Mouse (Mus musculus): ENCODE measurements around the gene Fcer1g. TPM values are rescaled to one million over a fixed set of nuclear protein-coding genes. Genes with fewer than 3 reads are reported as not detected.

Fcer1g gene
- polyA plus RNA-seq, 1 experiment, result 46.8 TPM

GRCm38 (mm10) chr1:171193093-171193840 lies 40.9 kb downstream of the Fcer1g start:
- Histone ChIP-seq H3K27ac (ENCODE audit: insufficient read depth, low read depth, low read length) (no peak overlapping the region), H3K4me3 (ENCODE audit: insufficient read depth, low read depth, low read length) (peak overlapping the region; percentile 13; the same call in 1 of the 2 replicates), H3K4me1 (ENCODE audit: control insufficient read depth, insufficient read depth, low read length) (peaks cover 2% of the 10 kb centered on the region; the same call in 1 of the 2 replicates), H3K36me3 (ENCODE audit: control insufficient read depth, insufficient read depth, low read length) (no peaks in the 10 kb centered on the region), H3K27me3 (replicated peaks; ENCODE audit: control insufficient read depth, insufficient read depth, low read length) (0 out of 2 replicates have a peak, but pooled peaks cover 3% of the 10 kb centered on the region)
- TF ChIP-seq CTCF (conservative IDR thresholded peaks at IDR 0.05; ENCODE audit: insufficient read depth, insufficient read length, low read depth, low read length) (no peak), POLR2A (IDR thresholded peaks at IDR 0.05; ENCODE audit: low read depth, low read length) (no peak)
- no peak for DNase-seq
- 12% methylated on average over 18 of the region's 18 CpGs for WGBS

- Histone ChIP-seq H3K27me3 (replicated peaks; ENCODE audit: control insufficient read depth, insufficient read depth, low read length) (0 out of 2 replicates have a peak, but pooled peaks cover 3% of the 10 kb centered on the region), H3K27ac (ENCODE audit: insufficient read depth, low read depth, low read length) (no peak overlapping the region), H3K4me1 (ENCODE audit: control insufficient read depth, insufficient read depth, low read length) (peaks cover 2% of the 10 kb centered on the region; the same call in 1 of the 2 replicates), H3K36me3 (ENCODE audit: control insufficient read depth, insufficient read depth, low read length) (no peaks in the 10 kb centered on the region), H3K4me3 (ENCODE audit: insufficient read depth, low read depth, low read length) (no peak overlapping the region)
- WGBS, result 55% methylated on average over 10 of the region's 10 CpGs
- TF ChIP-seq CTCF (conservative IDR thresholded peaks at IDR 0.05; ENCODE audit: insufficient read depth, insufficient read length, low read depth, low read length) (no peak), POLR2A (IDR thresholded peaks at IDR 0.05; ENCODE audit: low read depth, low read length) (no peak)
- no peak for DNase-seq
Observed at GRCm38 (mm10) chr1:171192283-171192682, 41.9 kb downstream of the Fcer1g start.

GRCm38 (mm10) chr1:171190832-171191231 lies 43.3 kb downstream of the Fcer1g start:
- 0 out of 2 replicates have a peak, but pooled peaks cover under 1% of the 10 kb centered on the region for H3K27me3 ChIP-seq (replicated peaks; ENCODE audit: control insufficient read depth, insufficient read depth, low read length)
- no peak for DNase-seq
- H3K36me3 ChIP-seq (ENCODE audit: control insufficient read depth, insufficient read depth, low read length), result no peaks in the 10 kb centered on the region
- TF ChIP-seq CTCF (conservative IDR thresholded peaks at IDR 0.05; ENCODE audit: insufficient read depth, insufficient read length, low read depth, low read length) (no peak), POLR2A (IDR thresholded peaks at IDR 0.05; ENCODE audit: low read depth, low read length) (no peak)
- WGBS, result 97% methylated on average over 9 of the region's 9 CpGs
- no peak overlapping the region for H3K27ac ChIP-seq (ENCODE audit: insufficient read depth, low read depth, low read length)
- H3K4me1 ChIP-seq (ENCODE audit: control insufficient read depth, insufficient read depth, low read length), result peaks cover 2% of the 10 kb centered on the region; the same call in 1 of the 2 replicates
- H3K4me3 ChIP-seq (ENCODE audit: insufficient read depth, low read depth, low read length), result no peak overlapping the region

DNA sequence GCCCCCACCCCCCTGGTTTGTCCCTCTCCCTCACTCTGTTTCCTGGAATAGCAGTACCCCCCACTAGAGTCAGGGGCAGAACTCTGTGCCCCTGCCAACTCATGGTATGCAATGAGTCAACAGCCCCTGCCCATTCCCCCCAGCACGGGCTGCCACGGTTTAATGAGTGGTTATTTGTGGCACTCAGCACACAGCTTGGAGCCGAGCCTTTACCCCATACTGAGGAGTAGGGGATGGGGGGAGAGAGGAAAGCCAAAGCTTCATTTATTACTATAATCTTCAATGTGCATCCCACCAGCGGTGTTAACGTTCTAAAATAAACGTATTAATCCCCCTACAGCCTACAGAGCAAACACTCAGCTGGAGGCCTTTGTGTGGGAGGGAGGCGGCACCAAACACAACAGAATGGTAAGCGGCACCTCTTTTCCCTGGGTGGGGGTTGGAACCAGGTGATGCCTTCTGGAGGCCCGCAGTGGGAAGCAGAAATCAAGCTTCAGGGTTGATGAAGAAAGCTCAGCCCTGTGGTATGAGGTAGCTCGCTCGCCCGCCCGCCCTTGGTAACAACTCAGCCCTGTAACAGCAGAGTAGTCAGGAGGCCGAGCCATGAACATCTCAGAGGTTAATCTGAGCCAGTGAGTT lies 44.6 kb downstream of the Fcer1g start:
- Histone ChIP-seq H3K4me1 (ENCODE audit: control insufficient read depth, insufficient read depth, low read length) (peaks cover 2% of the 10 kb centered on the region; the same call in 1 of the 2 replicates), H3K27ac (ENCODE audit: insufficient read depth, low read depth, low read length) (no peak overlapping the region), H3K4me3 (ENCODE audit: insufficient read depth, low read depth, low read length) (no peak overlapping the region), H3K27me3 (replicated peaks; ENCODE audit: control insufficient read depth, insufficient read depth, low read length) (no peaks in the 10 kb centered on the region), H3K36me3 (ENCODE audit: control insufficient read depth, insufficient read depth, low read length) (no peaks in the 10 kb centered on the region)
- TF ChIP-seq POLR2A (IDR thresholded peaks at IDR 0.05; ENCODE audit: low read depth, low read length), result no peak
- TF ChIP-seq CTCF (conservative IDR thresholded peaks at IDR 0.05; ENCODE audit: insufficient read depth, insufficient read length, low read depth, low read length), result no peak
- DNase-seq, result no peak
- WGBS, result 68% methylated on average over 14 of the region's 14 CpGs

DNA sequence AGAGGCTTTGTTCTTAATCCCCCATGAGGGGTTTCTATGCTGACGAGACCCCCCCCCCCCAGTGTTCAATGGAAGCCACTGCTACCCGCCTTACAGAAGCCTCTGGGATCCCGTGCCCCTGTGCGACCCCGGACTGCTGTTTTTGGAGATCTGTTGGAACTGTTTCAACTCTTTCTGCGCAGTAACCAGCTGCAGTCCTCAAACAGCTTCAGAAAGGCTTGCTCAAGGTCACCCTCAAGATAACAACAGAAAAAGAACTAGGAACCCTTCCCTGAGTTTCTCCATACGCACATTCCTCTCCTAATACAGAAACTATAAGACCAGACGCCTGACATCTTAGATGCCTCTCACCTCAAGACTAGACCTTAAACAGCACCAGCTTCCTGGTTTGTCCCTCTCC lies 45.1 kb downstream of the Fcer1g start:
- Histone ChIP-seq H3K27me3 (replicated peaks; ENCODE audit: control insufficient read depth, insufficient read depth, low read length) (no peaks in the 10 kb centered on the region), H3K36me3 (ENCODE audit: control insufficient read depth, insufficient read depth, low read length) (no peaks in the 10 kb centered on the region), H3K4me1 (ENCODE audit: control insufficient read depth, insufficient read depth, low read length) (peaks cover 2% of the 10 kb centered on the region), H3K4me3 (ENCODE audit: insufficient read depth, low read depth, low read length) (no peak overlapping the region), H3K27ac (ENCODE audit: insufficient read depth, low read depth, low read length) (no peak overlapping the region)
- TF ChIP-seq POLR2A (IDR thresholded peaks at IDR 0.05; ENCODE audit: low read depth, low read length) (no peak), CTCF (conservative IDR thresholded peaks at IDR 0.05; ENCODE audit: insufficient read depth, insufficient read length, low read depth, low read length) (no peak)
- no peak for DNase-seq
- 41% methylated on average over 8 of the region's 8 CpGs for WGBS

DNA sequence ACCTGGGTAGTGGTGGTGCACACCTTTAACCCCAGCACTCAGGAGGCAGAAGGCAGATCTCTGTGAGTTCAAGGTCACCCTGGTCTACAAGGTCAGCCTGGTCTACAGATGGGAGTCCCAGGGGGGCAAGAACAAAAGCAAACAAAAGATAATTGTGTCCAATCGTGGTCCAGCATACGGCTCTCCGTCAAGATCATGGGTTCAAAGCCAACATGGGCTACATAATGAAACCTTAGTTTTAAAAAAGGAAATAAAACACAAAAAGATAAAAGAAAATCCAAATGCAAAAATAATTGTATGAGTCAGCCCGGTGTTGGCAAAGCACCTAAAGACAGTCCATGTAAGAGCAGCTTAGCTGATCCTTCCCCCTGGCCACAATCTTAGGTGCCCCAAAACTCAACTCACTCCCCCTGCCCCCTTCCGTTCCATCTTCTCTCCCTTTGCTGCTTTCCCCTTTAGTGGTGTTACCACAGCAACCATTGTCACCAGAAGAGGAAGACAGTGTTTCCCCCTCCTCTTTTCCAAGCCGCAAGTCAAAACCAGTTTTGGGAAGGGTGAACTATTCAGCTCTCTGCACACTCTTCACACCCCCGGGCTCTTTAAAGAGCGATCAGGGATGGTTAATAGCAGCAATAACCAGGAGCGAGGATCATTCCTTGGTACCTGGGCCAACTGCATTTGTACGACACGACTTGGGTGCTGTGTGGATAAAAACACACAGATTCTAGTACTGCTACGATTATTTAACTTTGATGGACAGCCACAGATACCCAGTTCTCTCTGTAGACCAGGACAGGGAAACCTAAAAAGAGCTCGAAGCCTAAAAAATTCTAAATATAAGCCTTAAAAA lies 46.1 kb downstream of the Fcer1g start:
- Histone ChIP-seq H3K27ac (ENCODE audit: insufficient read depth, low read depth, low read length) (no peak overlapping the region), H3K36me3 (ENCODE audit: control insufficient read depth, insufficient read depth, low read length) (no peaks in the 10 kb centered on the region), H3K27me3 (replicated peaks; ENCODE audit: control insufficient read depth, insufficient read depth, low read length) (no peaks in the 10 kb centered on the region), H3K4me1 (ENCODE audit: control insufficient read depth, insufficient read depth, low read length) (peaks cover 2% of the 10 kb centered on the region), H3K4me3 (ENCODE audit: insufficient read depth, low read depth, low read length) (no peak overlapping the region)
- 74% methylated on average over 13 of the region's 13 CpGs for WGBS
- TF ChIP-seq CTCF (conservative IDR thresholded peaks at IDR 0.05; ENCODE audit: insufficient read depth, insufficient read length, low read depth, low read length) (no peak), POLR2A (IDR thresholded peaks at IDR 0.05; ENCODE audit: low read depth, low read length) (no peak)
- no peak for DNase-seq

Measured in kidney, adult 2 months (tissue).